Mouse (Mus musculus) CH12.LX (cell line): ENCODE measurements around the gene Gpr3.

Source experiments
- CTCF ChIP-seq, 2 experiments: IDR thresholded peaks in 1 of 2; conservative IDR thresholded peaks in 1 of 2; 2 replicates each; pipeline ENCODE4 v1.5.1; 2011 to 2012; ENCODE audit warnings: low read depth in 2 of 2, low read length in 2 of 2, improper control_type of control experiment in 1 of 2, inconsistent platforms in 1 of 2, mild to moderate bottlenecking in 1 of 2, moderate library complexity in 1 of 2
- E2F4 ChIP-seq: IDR thresholded peaks from 2 replicates; pipeline ENCODE4 v1.6.1; 2011; ENCODE audit warnings: low read depth, low read length, improper control_type of control experiment; ENCODE audit not compliant: insufficient replicate concordance
- MAFK ChIP-seq: IDR thresholded peaks from 2 replicates; pipeline ENCODE4 v1.6.1; 2011; ENCODE audit warnings: low read length, improper control_type of control experiment; ENCODE audit not compliant: insufficient replicate concordance
- MEF2A ChIP-seq: IDR thresholded peaks from 2 replicates; pipeline ENCODE4 v1.6.1; 2014; ENCODE audit warnings: low read depth, mild to moderate bottlenecking, inconsistent platforms, low read length, improper control_type of control experiment, borderline replicate concordance
- POLR2A ChIP-seq: IDR thresholded peaks from 2 replicates; pipeline ENCODE4 v1.6.1; 2011; ENCODE audit warnings: low read depth, mild to moderate bottlenecking, improper control_type of control experiment, low read length
- RAD21 ChIP-seq: IDR thresholded peaks from 2 replicates; pipeline ENCODE4 v1.6.1; 2011; ENCODE audit warnings: low read depth, mild to moderate bottlenecking, low read length, improper control_type of control experiment, moderate library complexity
- TCF12 ChIP-seq: IDR thresholded peaks from 2 replicates; pipeline ENCODE4 v1.6.1; 2014; ENCODE audit warnings: low read depth, mild to moderate bottlenecking, inconsistent platforms, low read length, improper control_type of control experiment
- ZNF384 ChIP-seq: IDR thresholded peaks from 2 replicates; pipeline ENCODE4 v1.6.1; 2012; ENCODE audit warnings: low read depth, low read length, improper control_type of control experiment, inconsistent platforms

DNA sequence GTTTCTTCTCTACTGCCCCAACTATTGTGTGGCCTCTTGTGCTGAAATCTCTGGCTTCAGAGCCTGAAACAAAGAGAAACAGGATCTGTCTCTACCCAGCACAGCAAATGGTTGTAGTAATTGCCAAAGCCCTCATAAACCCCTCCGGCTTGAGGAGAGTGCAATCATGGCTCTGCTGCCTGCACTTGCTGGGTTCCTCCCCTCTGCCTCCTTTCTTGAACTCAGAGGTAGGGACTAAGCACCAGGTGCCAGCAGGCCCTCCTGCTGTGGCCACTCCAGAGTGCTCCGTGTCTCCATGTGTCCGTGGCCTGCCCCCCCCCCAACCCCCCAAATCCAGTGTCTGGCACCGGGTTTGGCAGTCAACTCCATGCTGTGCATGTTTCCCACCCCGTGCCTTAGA is 15.0 kb downstream of the Gpr3 start:
- no peak for TF ChIP-seq MAFK
- TF ChIP-seq RAD21, result no peak
- no peak for TF ChIP-seq ZNF384
- TF ChIP-seq POLR2A, result no peak
- no peak for TF ChIP-seq CTCF (conservative IDR thresholded peaks at IDR 0.05 in 1 of 2, IDR thresholded peaks at IDR 0.05 in 1 of 2; ENCODE audit: low read depth in 2 of 2, low read length in 2 of 2)
- no peak for TF ChIP-seq E2F4
- no peak for TF ChIP-seq TCF12
- no peak for TF ChIP-seq MEF2A
